Mouse (Mus musculus) intestine, postnatal 0 days (tissue): ENCODE measurements at regions not wholly inside any gene's neighbourhood (a gene's known extent, or its start where the extent isn't known, plus 50 kb on each side); places are given as distances from the start of the nearest gene placed in this dataset.

Experiments used
- ATAC-seq: fragments of 200-750 bp; cut with Nextera tagmentation; 2 replicates; pipeline ENCODE4 v1.8.0; 2017; ENCODE audit warnings: mild to moderate bottlenecking, moderate TSS enrichment, moderate library complexity
- H3K27ac ChIP-seq: fragments of 300-500 bp; sonication (generic); 2 replicates; pipeline ENCODE4 v1.5.1; 2014; ENCODE audit warnings: mild to moderate bottlenecking, low read depth, low read length, moderate library complexity
- H3K27me3 ChIP-seq: fragments of 300-500 bp; sonication (generic); replicated peaks from 2 replicates; pipeline ENCODE4 v1.6.1; 2014; ENCODE audit warnings: low read length, mixed read lengths; ENCODE audit not compliant: control insufficient read depth, insufficient read depth
- H3K36me3 ChIP-seq: fragments of 300-500 bp; sonication (generic); 2 replicates; pipeline ENCODE4 v1.6.1; 2014; ENCODE audit warnings: mild to moderate bottlenecking, moderate library complexity; ENCODE audit not compliant: control insufficient read depth, insufficient read depth
- H3K4me1 ChIP-seq: fragments of 300-500 bp; sonication (generic); replicated peaks from 2 replicates; pipeline ENCODE4 v1.6.1; 2014; ENCODE audit warnings: antibody characterized with exemption, low read length, mixed read lengths; ENCODE audit not compliant: control insufficient read depth, insufficient read depth
- H3K4me2 ChIP-seq: fragments of 300-500 bp; sonication (generic); replicated peaks from 2 replicates; pipeline ENCODE4 v1.6.1; 2014; ENCODE audit warnings: low read depth, mild to moderate bottlenecking, moderate library complexity
- H3K4me3 ChIP-seq: fragments of 300-500 bp; sonication (generic); 2 replicates; pipeline ENCODE4 v1.5.1; 2014; ENCODE audit warnings: low read depth, low read length
- H3K9ac ChIP-seq: fragments of 300-500 bp; sonication (generic); 2 replicates; pipeline ENCODE4 v1.6.1; 2014; ENCODE audit warnings: mild to moderate bottlenecking, low read depth, low read length
- H3K9me3 ChIP-seq: fragments of 300-500 bp; sonication (generic); 2 replicates; pipeline ENCODE4 v1.6.1; 2016; ENCODE audit warnings: mixed run types; ENCODE audit not compliant: control insufficient read depth
- CTCF ChIP-seq: sonication (generic); IDR thresholded peaks from 2 replicates; pipeline ENCODE4 v1.5.1; 2016; ENCODE audit warnings: low read depth, mild to moderate bottlenecking, control low read depth, antibody characterized with exemption, moderate library complexity
- WGBS: fragments of 180-500 bp; shearing (Covaris S2); extraction: QIAGEN DNeasy Blood & Tissue Kit; methylation state at CpG from one replicate; pipeline ENCODE4 v1.1.7; 2014; 5-methylcytosine and 5-hydroxymethylcytosine counted together

GRCm38 (mm10) chr10:116645108-116645507 lies 63.8 kb upstream of the Cnot2 start:
- 77% methylated on average over 9 of the region's 9 CpGs for WGBS
- Histone ChIP-seq H3K4me3 (no peak overlapping the region), H3K4me1 (no peaks in the 10 kb centered on the region), H3K36me3 (no peaks in the 10 kb centered on the region), H3K9ac (no peak overlapping the region), H3K27ac (no peak overlapping the region), H3K27me3 (no peaks in the 10 kb centered on the region), H3K9me3 (no peaks in the 10 kb centered on the region), H3K4me2 (no peak overlapping the region)
- TF ChIP-seq CTCF, result no peak
- no peak for ATAC-seq
